Mouse (Mus musculus) activated CD4-positive, CD25-positive, alpha-beta regulatory T cell, adult 4 months (primary cell): ENCODE results near the gene Stpg2. TPM values are rescaled to one million over a fixed set of nuclear protein-coding genes. Genes with fewer than 3 reads are reported as not detected.
"Not testable (repeated sequence)": the region's sequence is repeated elsewhere in the genome, so short reads cannot be mapped to it uniquely, and the experiment has no call there.

Experiments used
- ATAC-seq: one replicate; pipeline ENCODE4 v1.8.0; 2017
- polyA plus RNA-seq, 2 experiments: library from polyadenylated mRNA; unstranded; fragments of 100-300 nt; shearing (Covaris generic); gene quantifications; one replicate each; pipeline ENCODE4 v1.2.1; 2017

Stpg2 gene
- polyA plus RNA-seq, result under 1 TPM in 1 of 2 experiments, not detected in 1; 0.16 TPM

GRCm38 (mm10) chr3:139205444-139205998 lies at the start of gene Stpg2:
Stpg2 (plus strand) TSS chr3:139205694.
- peak; percentile 95 for ATAC-seq

GRCm38 (mm10) chr3:139162146-139162545 lies 43.3 kb upstream of the Stpg2 start:
- no peak for ATAC-seq

GRCm38 (mm10) chr3:139162658-139163057 lies 42.8 kb upstream of the Stpg2 start:
- no peak for ATAC-seq

- no peak for ATAC-seq
Observed at GRCm38 (mm10) chr3:139168510-139169269, 36.8 kb upstream of the Stpg2 start.

- no peak for ATAC-seq
Observed at GRCm38 (mm10) chr3:139169740-139170139, 35.8 kb upstream of the Stpg2 start.

GRCm38 (mm10) chr3:139176936-139177335 lies 28.6 kb upstream of the Stpg2 start:
- ATAC-seq, result no peak

GRCm38 (mm10) chr3:139191541-139191940 lies 14.0 kb upstream of the Stpg2 start:
- no peak for ATAC-seq

GRCm38 (mm10) chr3:139193917-139194316 lies 11.6 kb upstream of the Stpg2 start:
- ATAC-seq, result no peak

- ATAC-seq, result no peak
Observed at GRCm38 (mm10) chr3:139198412-139198811, 7.1 kb upstream of the Stpg2 start.

GRCm38 (mm10) chr3:139200324-139200723 lies 5.2 kb upstream of the Stpg2 start:
- no peak for ATAC-seq

GRCm38 (mm10) chr3:139216945-139217344 lies 11.5 kb downstream of the Stpg2 start:
- ATAC-seq, result no peak

GRCm38 (mm10) chr3:139225123-139225522 lies 19.6 kb downstream of the Stpg2 start:
- ATAC-seq, result no peak

- ATAC-seq, result no peak
Observed at GRCm38 (mm10) chr3:139226811-139227210, 21.3 kb downstream of the Stpg2 start.

- peak; percentile 82 for ATAC-seq
Observed at GRCm38 (mm10) chr3:139245219-139245618, 39.7 kb downstream of the Stpg2 start.

- ATAC-seq, result peak; percentile 50
Observed at GRCm38 (mm10) chr3:139246508-139246907, 41.0 kb downstream of the Stpg2 start.

- ATAC-seq, result not testable (repeated sequence)
Observed at GRCm38 (mm10) chr3:139262359-139262758, 56.9 kb downstream of the Stpg2 start.

- ATAC-seq, result no peak
Observed at GRCm38 (mm10) chr3:139297909-139298308, 92.4 kb downstream of the Stpg2 start.

- ATAC-seq, result no peak
Observed at GRCm38 (mm10) chr3:139308078-139308809, 102.8 kb downstream of the Stpg2 start.

- no peak for ATAC-seq
Observed at GRCm38 (mm10) chr3:139311721-139312120, 106.2 kb downstream of the Stpg2 start.

- no peak for ATAC-seq
Observed at GRCm38 (mm10) chr3:139380494-139380893, 175.0 kb downstream of the Stpg2 start.

GRCm38 (mm10) chr3:139397077-139397865 lies 191.8 kb downstream of the Stpg2 start:
- no peak for ATAC-seq

GRCm38 (mm10) chr3:139404673-139405072 lies 199.2 kb downstream of the Stpg2 start:
- no peak for ATAC-seq

GRCm38 (mm10) chr3:139419142-139419541 lies 213.6 kb downstream of the Stpg2 start:
- ATAC-seq, result no peak
